Mouse (Mus musculus) thymus, postnatal 4 days (tissue): ENCODE measurements around the gene Upp1.
A peak's percentile ranks its signal among the peaks of the same experiment; 100 is the strongest.
"Not testable (repeated sequence)": the region's sequence is repeated elsewhere in the genome, so short reads cannot be mapped to it uniquely, and the experiment has no call there.

Source experiments
- DNase-seq: peaks from one replicate; pipeline ENCODE4 v3.0.0; 2021

The Upp1 gene

GRCm38 (mm10) chr11:9118050-9118420, at the start of gene Upp1:
Gene Upp1, plus strand, starts transcription at chr11:9118103.
- DNase-seq = no peak

- DNase-seq = no peak
These were observed 41.5 kb upstream of the Upp1 start for GRCm38 (mm10) chr11:9076444-9076843.

GRCm38 (mm10) chr11:9113189-9113588, 4.7 kb upstream of the Upp1 start:
- DNase-seq = no peak

- no peak for DNase-seq
These were observed 2.4 kb upstream of the Upp1 start for GRCm38 (mm10) chr11:9115367-9116120.

GRCm38 (mm10) chr11:9116121-9116520, 1.8 kb upstream of the Upp1 start:
- no peak for DNase-seq

- no peak for DNase-seq
These were observed 987 bp upstream of the Upp1 start for GRCm38 (mm10) chr11:9116916-9117315.

GRCm38 (mm10) chr11:9117358-9118049, 399 bp upstream of the Upp1 start:
- no peak for DNase-seq

GRCm38 (mm10) chr11:9118421-9119121, 668 bp downstream of the Upp1 start:
- DNase-seq = peak; percentile 17

- DNase-seq = no peak
These were observed 1.5 kb downstream of the Upp1 start for GRCm38 (mm10) chr11:9119231-9120020.

GRCm38 (mm10) chr11:9122315-9122714, 4.4 kb downstream of the Upp1 start:
- no peak for DNase-seq

GRCm38 (mm10) chr11:9126373-9127107, 8.6 kb downstream of the Upp1 start:
- peak; percentile 22 for DNase-seq

- no peak for DNase-seq
These were observed 10.2 kb downstream of the Upp1 start for GRCm38 (mm10) chr11:9128110-9128509.

GRCm38 (mm10) chr11:9129528-9129927, 11.6 kb downstream of the Upp1 start:
- DNase-seq = no peak

GRCm38 (mm10) chr11:9131688-9132087, 13.8 kb downstream of the Upp1 start:
- no peak for DNase-seq

- DNase-seq = no peak
These were observed 17.8 kb downstream of the Upp1 start for GRCm38 (mm10) chr11:9135589-9136246.

GRCm38 (mm10) chr11:9136471-9136870, 18.6 kb downstream of the Upp1 start:
- DNase-seq = peak; percentile 82

GRCm38 (mm10) chr11:9145113-9145512, 27.2 kb downstream of the Upp1 start:
- no peak for DNase-seq

GRCm38 (mm10) chr11:9146115-9146514, 28.2 kb downstream of the Upp1 start:
- DNase-seq = no peak

- no peak for DNase-seq
These were observed 28.8 kb downstream of the Upp1 start for GRCm38 (mm10) chr11:9146683-9147082.

- DNase-seq = no peak
These were observed 30.3 kb downstream of the Upp1 start for GRCm38 (mm10) chr11:9148206-9148605.

- DNase-seq = not testable (repeated sequence)
These were observed 32.5 kb downstream of the Upp1 start for GRCm38 (mm10) chr11:9150403-9150802.

- DNase-seq = no peak
These were observed 42.0 kb downstream of the Upp1 start for GRCm38 (mm10) chr11:9159953-9160352.
